Mouse (Mus musculus) G1E (cell line): ENCODE measurements around the gene Vwce.

Experiments
- CTCF ChIP-seq: IDR thresholded peaks from 2 replicates; pipeline ENCODE4 v1.5.1; 2012; ENCODE audit warnings: low read depth, low read length, inconsistent platforms, mixed read lengths
- GATA2 ChIP-seq: IDR thresholded peaks from 2 replicates; pipeline ENCODE4 v1.6.1; 2012; ENCODE audit warnings: low read depth, low read length, inconsistent platforms, borderline replicate concordance
- POLR2AphosphoS5 ChIP-seq: IDR thresholded peaks from 2 replicates; pipeline ENCODE4 v1.6.1; 2012; ENCODE audit warnings: low read depth, low read length, inconsistent platforms; ENCODE audit not compliant: insufficient replicate concordance
- TAL1 ChIP-seq: conservative IDR thresholded peaks from 2 replicates; pipeline ENCODE4 v1.6.1; 2012; ENCODE audit warnings: low read depth, low read length, inconsistent platforms, mixed read lengths

GRCm38 (mm10) chr19:10671319-10671718, 37.3 kb downstream of the Vwce start:
- 0 out of 2 replicates have a peak, but pooled peaks have one; percentile 3 for TF ChIP-seq CTCF
- no peak for TF ChIP-seq GATA2
- TF ChIP-seq POLR2AphosphoS5: no peak
- TF ChIP-seq TAL1: no peak
